Mouse (Mus musculus): Measurements from ENCODE around the gene Sgta.
A peak's percentile ranks its signal among the peaks of the same experiment; 100 is the strongest.

Gene Sgta

DNA sequence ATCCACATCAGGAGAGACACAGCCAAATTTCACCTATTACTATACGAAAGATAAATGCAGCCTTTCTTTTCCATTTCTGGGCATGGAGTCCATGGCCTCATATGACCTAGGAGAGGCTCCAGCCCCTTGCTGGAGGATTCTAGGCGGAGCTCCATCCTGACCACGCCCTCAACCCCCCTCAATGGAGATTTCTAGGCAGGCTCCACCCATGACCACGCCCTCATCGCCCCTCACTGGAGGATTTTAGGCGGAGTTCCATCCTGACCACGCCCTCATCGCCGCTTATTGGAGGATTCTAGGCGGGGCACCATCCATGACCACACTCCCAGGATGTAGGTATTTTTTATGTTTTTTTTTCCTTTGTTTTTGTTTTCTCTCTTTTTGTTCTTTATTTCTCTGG lies 41.7 kb downstream of the Sgta start:
- peak in 1 of 2 experiments; percentile 70 for DNase-seq

- peak; percentile 81 to 88 for DNase-seq
Observed at GRCm38 (mm10) chr10:81016645-81017044, 43.3 kb downstream of the Sgta start.

GRCm38 (mm10) chr10:81015666-81016065 lies 44.3 kb downstream of the Sgta start:
- peak in 1 of 2 experiments; percentile 25 for DNase-seq

DNA sequence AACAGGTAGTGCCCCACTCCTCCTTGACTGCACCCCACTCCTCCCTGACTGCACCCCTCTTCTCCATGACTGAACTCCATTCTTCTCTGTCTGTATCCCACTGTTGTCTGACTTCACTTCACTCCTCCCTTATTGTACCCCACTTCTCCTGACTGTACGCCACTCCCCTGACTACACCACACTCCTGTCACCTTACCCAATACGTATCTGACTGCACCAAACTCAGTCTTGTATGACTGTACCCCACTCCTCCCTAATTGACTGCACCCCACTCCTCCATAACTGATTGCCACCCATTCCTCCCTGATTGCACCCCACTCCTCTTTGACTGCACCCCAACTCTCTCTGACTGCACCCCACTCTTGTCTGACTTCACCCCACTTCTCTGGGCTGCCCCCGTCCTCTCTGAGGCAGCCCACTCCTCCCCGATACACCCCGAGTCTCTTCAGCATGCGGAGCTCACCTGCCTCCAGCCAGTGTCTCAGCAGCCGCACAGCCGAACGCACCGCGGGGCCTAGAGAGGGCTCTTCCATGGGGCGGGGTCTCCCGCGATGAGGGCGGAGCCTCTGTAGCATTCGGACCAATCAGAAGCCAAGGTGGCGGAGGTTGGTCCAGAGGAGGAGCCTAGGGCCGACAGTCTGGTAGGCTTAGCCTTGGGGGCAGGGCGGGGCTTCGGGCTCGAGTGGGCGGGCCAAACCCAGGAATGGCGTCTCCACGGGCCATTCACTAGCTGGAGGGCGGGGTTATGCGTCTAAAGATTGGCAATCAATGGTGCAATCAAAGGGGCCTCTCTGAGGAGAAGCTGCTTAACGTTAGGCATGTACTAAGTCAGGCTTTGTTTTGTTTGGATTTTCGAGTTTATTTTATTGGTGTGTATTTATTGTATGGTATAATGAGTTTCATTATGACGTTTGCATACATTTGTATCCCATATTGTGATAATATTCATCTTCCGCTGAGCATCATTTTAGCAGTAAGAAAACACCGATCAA lies 45.3 kb downstream of the Sgta start, which contains the start of gene Gng7:
TSS of gene Gng7 (minus strand) at position 553 of the 992 bp plus-strand sequence.
- DNase-seq: peak; percentile 96 to 98

DNA sequence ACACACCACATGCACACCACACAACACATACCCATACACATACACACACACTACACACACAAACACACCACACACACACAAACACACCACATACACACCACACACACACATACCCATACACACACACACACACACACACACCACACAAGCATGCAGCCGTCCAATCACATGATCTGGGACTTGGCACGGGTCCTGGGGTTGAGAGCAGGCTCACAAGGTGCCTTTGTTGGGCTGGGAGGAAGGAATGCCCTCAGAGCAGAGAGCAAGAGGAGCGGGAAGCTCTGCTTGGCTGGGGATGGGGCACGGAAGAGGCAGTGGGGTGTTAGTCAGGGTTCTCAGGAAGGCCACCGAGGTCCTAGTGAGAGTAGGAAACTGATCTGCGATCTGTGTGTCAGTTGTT lies 49.1 kb downstream of the Sgta start:
- DNase-seq: peak in 1 of 2 experiments; percentile 42

- DNase-seq: peak in 1 of 2 experiments; percentile 19
Observed at GRCm38 (mm10) chr10:81007240-81007639, 52.7 kb downstream of the Sgta start.

- DNase-seq: no peak
Observed at GRCm38 (mm10) chr10:81006005-81006677, 53.8 kb downstream of the Sgta start.

- DNase-seq: no peak
Observed at GRCm38 (mm10) chr10:81001161-81001560, 58.8 kb downstream of the Sgta start.

- DNase-seq: no peak
Observed at GRCm38 (mm10) chr10:81000197-81001062, 59.6 kb downstream of the Sgta start.

GRCm38 (mm10) chr10:80999362-81000196 lies 60.4 kb downstream of the Sgta start:
- DNase-seq: peak; percentile 90 to 91

DNA sequence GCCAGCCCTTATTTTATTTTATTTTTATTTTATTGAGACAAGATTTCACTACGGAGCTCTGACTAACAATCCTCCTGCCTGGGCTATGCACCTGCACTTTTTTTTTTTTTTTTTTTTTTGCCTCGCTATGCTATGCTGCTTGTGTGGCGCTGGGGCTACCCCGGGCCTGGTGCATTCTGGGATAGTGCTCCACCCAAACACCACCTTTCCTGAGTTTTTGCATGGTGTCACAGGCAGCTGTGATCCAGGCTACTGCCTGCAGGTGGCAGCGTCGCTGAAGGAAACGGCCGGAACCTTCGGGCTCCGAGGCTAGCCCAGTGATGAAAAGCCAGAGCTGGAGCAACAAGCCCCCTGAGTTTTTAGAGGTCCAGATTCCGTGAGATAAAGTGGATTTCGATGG lies 61.2 kb downstream of the Sgta start:
- DNase-seq: peak; percentile 78 to 85

- DNase-seq: no peak
Observed at GRCm38 (mm10) chr10:80998021-80998420, 62.0 kb downstream of the Sgta start.

GRCm38 (mm10) chr10:80997332-80997731 lies 62.6 kb downstream of the Sgta start:
- no peak for DNase-seq

- no peak for DNase-seq
Observed at GRCm38 (mm10) chr10:80996501-80996900, 63.5 kb downstream of the Sgta start.

DNA sequence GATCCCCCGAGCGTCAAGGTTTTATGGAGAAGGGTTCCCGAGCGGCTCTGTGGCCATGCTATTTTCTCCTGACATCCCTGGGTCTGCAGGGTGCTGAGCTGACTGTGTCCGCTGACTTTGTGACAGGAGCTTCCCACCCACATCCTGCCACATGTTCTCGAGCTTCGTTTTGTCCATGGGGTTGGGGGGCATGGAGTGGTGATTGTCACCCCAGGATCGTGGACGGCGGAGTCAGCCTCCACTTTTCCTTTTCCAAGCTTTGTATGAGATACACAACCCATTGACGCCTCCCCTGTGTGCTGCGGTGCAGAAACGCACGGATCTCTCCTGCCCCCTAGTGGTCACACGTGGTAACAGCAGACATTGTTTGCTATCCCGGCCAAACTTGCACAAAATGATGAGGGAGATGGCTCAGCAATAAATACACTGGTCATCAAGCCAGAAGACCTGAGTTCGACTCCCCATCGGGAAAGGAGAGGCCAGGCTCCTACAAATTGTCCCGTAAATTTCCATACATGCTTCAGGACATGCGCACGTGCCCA lies 64.8 kb downstream of the Sgta start:
- DNase-seq: peak; percentile 92 to 94

DNA sequence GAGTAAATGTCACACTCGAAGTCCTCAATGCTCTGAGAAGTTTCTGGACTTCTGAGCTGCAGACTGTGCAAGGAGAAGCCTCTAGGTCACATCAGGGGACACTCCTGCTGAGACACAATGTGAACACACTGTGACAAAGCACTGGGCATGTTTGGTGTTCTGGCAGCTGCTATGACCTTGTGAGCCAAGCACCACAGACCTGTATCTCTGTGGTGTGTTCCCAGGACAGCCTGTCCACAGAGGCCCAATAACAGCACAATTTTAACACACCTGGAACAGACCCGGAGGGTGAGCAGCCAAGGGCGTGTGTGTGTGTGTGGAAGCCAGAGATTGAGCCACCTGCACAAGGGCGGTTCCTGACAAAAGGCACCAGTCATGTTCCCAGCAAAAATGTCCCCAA lies 65.4 kb downstream of the Sgta start:
- no peak for DNase-seq

Data from cerebellum, postnatal 25 days (tissue).